Mouse (Mus musculus) E14TG2a.4 (cell line): ENCODE results near the gene Dph6.

Experiments used
- CTCF ChIP-seq: conservative IDR thresholded peaks from 2 replicates; pipeline ENCODE4 v1.5.1; 2014; ENCODE audit warnings: low read length
- NANOG ChIP-seq: IDR thresholded peaks from 2 replicates; pipeline ENCODE4 v1.6.1; 2014; ENCODE audit warnings: borderline replicate concordance, low read length, mixed read lengths
- POU5F1 ChIP-seq: IDR thresholded peaks from 2 replicates; pipeline ENCODE4 v1.6.1; 2014; ENCODE audit warnings: low read length, borderline replicate concordance

GRCm38 (mm10) chr2:114670983-114671382 is 16.2 kb upstream of the Dph6 start:
- no peak for TF ChIP-seq CTCF
- TF ChIP-seq POU5F1 = no peak
- TF ChIP-seq NANOG = no peak
